Mouse (Mus musculus): ENCODE measurements at regions not wholly inside any gene's neighbourhood (a gene's known extent, or its start where the extent isn't known, plus 50 kb on each side); places are given as distances from the start of the nearest gene placed in this dataset.

DNA sequence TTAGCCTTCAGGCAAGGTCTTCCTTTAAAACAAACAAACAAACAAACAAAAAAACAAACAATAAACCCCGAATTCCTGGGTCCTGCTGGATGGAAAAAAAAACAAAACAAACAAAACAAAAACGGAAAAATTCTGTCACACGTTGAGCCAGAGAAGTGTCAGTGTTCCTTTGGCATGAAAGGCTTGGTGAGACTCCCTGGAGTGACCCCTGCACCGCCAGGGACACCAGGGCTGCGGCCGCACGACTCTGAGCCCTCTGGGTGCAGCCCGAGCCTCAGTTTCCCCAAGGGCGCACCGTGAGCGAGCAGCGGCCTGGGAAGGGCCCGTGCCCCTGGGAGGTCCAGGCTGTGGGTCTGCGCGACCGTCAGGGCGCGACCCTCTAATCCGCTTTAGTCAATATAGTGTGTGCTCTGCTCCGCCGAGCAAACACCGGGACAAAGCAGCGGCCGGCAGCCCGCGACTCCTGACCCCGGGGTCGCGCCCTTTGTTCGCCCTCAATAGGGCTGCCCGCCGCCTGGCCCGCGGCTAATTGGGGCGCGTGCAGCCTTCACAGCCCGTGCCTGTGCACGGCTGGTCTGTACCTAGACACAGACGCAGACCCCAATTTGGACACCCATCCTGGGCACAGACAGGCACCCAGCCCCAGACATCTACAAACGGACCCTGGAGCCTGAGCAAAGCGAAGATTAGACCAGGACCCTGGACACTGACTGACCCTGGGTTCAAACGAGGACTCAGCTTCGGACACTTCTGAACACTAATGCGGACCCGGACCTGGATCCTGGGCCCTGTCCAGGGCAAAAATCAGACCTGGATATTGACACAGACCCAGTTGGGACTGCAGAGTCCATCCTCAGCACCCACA lies 74.0 kb upstream of the Ppara start:
- DNase-seq (ENCODE audit: low spot score in 2 of 2) = no peak

DNA sequence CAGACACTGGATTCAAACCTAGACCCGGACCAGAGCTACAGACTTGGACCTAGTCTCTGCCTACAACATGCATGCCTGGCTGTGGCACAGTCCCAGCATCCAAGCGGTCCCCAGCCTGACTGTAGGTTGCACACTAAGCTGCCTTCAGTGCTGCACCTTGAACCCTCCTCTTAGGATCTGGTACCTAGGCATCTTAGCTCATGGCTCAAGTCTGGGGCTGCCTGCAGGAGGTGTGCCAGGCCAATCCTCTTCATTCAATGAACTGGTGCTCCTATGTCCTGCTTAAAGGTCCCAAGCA lies 73.4 kb upstream of the Ppara start:
- no peak for DNase-seq (ENCODE audit: low spot score in 2 of 2)

DNA sequence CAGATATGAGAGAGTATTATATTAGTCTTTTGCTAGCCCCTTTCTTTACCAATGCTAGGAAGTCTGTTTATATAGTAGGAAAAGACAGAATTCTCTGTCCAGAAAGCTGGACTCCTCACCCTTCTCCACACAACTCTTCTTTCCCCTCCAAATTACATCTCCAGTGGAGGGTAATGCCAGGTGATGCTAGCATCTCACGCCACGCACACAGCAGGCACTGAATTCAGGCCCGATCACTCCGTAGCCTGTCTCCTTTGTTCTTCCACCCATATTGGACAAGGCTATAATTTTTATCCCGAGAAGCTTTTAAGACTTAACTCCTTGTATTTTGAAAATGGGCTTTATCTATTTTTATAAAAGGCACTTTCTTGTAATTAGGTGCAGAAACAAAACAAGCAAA lies 73.0 kb upstream of the Ppara start:
- no peak for DNase-seq (ENCODE audit: low spot score in 2 of 2)

DNA sequence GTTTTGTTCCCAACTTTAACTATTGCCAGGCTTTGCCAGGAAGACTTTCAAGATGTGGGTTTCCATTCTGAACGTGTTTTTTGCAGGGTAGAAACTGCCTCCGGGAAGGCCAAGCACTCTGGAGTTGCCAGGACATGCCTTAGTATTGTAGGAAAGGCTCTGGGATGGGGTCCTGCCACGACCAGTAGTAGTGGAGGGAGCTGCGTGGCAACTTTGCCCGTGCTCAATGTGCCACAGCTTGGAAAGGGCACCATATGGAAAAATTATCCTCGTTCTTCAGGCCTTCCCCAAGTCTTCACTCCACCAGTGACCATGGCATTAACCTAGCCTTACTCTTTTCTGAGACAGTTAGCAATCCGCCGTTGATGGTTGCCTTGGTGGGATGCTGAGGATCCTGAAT lies 72.5 kb upstream of the Ppara start:
- DNase-seq (ENCODE audit: low spot score in 2 of 2) = no peak

DNA sequence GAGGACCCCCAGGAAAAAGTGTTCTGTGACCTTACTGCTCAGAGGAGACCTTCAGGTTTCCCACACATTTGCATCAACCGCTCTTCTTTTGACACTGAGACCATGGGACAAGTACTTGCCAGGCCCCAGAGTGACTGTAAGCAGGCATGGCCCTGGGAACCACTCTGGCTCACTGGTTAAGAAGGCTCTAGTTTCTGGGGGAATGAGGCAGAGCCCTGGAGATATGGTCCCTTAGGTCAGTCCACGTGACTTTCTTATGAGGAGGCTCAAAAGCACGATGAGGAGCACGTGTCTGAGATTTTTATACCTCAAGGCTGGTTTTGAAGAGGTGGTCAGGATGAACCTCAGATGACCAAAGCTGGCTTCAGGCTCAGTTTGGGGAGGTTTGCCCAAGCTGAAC lies 72.1 kb upstream of the Ppara start:
- DNase-seq (ENCODE audit: low spot score in 2 of 2) = no peak

DNA sequence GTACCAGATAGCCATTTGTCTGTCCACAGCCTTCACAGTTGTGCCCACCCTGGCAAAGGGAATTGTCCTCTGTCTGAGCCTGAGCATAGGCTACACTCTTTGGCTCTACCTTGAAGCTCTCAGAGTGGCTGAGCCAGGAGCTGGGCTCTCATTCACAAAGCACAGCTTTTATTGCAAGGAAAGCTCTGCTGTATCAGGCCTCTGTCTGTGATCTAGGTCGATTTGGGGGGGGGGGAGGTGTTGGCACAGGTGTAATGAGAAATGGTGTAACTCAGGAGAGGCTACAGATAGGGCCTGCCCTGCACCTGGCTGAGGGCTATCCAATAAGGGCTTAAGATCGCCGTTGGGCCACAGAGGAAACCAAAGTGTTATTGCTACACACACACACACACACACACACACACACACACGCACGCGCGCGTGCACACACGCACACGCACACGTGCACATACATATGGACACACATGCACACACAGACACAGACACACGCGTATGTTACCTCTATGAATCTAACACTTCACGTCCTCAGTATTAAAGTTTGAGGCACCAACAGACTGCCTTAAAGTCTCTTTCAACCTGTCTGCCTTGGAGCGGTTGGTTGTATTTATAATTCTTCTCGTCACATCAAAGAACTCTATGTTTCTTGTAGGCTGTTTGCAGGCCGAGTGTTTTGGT lies 70.9 kb upstream of the Ppara start:
- DNase-seq (ENCODE audit: low spot score in 2 of 2) = no peak

DNA sequence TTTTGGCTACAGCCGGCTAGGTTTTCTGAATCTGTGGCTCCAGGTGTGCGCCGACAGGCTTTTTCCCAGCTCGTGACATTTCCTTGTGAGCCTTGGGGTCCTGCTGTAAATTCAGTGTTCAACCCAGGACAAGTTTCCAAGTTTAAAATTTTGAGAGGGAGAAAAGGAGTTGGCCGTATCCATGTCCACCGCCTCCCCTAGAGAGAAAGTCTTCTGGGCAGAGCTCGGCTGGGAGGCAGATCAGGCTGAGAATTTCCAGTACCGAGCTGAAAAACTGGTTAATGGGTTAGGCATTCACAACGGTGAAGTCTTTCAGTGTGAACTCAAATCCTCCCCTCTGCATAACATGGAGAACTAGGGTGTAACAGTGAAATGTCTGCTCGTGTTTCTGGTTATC lies 70.4 kb upstream of the Ppara start:
- DNase-seq (ENCODE audit: low spot score in 2 of 2) = no peak

DNA sequence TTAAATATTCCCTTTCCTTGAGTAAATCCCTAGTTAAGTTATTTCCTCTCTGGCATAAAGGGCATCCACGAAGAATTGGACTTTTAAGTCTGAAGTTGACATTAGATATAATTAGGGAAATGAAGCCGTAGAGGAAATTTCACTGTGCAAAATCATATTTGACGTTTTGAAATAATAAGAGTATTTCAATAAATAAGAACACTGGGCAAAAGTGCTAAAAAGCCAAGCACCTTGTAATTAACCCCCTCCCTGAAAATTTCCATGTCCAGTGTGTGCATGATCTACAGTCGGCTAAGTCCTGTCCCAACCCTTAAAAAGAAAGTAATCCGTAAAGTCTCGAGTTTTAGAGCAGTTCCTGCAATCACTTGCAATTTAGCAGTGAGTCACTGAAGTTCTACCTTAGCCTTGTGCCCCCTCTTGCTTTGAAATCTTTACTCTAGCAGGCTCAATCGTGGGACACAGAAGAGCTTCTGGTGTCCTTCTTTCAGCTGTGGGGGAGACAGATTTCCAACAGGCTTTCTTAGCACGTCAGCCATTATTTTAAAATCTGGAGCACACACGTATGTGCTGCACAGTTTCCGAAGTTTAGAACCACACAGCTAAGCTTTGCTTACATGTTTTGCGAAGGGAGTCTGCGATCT lies 69.5 kb upstream of the Ppara start:
- DNase-seq (ENCODE audit: low spot score in 2 of 2) = no peak

DNA sequence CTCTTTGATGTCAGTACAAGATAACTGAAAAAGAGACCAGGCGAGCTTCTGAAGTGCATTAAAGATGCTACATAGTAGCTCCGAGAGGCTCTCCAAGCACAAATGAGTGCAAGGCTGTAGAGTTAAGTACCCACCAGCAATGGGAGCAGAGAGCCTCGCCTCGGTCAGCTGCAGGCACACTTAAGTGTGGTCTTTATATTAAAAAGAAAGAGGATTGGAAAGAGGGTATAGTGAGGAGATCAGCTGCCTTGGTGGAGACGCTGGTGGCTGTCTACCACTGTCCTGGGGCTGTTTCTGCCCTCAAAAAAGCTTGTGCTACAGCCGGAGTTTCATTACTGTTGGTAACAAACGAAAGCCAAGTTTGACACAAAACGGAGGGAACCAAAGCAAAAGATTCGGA lies 68.3 kb upstream of the Ppara start:
- no peak for DNase-seq (ENCODE audit: low spot score in 2 of 2)

DNA sequence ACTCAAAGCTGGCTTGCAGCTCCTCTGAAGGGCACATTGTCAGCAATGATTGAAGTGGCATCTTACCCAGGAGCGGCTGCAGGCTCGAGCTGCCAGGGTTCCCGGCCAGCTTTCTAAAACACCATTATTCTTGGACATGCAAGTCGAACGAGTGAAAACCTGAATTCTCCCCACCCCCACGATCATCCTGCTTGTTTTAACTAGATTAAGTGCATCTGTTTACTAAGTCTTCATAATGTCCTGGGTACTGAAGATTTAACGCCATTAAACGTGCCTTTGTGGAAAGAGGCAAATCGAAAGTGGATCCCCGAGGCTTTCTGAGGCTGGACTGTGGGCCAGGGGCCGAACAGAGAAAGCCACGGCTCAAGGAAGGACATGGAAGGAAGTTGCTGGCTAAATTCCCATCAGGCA lies 67.4 kb upstream of the Ppara start:
- peak in 1 of 2 experiments; percentile 58 for DNase-seq (ENCODE audit: low spot score in 2 of 2)

DNA sequence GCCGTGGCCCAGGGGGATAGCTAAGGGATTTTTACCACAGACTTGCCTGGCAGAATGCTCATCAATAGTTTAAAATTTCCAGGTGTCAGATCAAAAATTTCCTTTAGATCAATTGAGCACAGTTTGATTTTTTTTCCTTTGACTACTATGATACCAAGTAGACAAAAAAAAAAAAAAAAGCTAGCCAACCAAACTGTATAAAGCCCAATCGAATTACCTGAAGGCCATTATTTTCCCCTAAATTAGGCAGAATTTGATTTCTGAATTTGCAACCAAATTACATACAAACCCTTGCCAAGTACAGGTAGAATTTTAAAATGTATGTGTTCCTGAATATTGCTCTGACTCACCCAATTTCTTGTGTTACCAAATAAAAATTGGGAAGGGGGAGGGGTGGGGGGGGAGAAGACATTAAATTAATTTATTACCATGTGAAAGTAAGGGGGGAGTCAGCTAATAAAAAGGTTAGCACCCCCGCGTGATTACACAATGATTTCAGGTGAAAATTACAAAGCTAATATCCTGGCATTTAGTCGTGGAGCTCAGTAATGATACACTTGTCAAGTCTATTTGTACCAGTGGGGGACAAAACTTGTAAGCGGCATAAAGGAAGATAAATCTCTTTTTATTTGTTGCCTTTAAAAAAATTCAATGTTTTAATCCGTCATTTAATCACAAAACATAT lies 66.7 kb upstream of the Ppara start:
- no peak for DNase-seq (ENCODE audit: low spot score in 2 of 2)

DNA sequence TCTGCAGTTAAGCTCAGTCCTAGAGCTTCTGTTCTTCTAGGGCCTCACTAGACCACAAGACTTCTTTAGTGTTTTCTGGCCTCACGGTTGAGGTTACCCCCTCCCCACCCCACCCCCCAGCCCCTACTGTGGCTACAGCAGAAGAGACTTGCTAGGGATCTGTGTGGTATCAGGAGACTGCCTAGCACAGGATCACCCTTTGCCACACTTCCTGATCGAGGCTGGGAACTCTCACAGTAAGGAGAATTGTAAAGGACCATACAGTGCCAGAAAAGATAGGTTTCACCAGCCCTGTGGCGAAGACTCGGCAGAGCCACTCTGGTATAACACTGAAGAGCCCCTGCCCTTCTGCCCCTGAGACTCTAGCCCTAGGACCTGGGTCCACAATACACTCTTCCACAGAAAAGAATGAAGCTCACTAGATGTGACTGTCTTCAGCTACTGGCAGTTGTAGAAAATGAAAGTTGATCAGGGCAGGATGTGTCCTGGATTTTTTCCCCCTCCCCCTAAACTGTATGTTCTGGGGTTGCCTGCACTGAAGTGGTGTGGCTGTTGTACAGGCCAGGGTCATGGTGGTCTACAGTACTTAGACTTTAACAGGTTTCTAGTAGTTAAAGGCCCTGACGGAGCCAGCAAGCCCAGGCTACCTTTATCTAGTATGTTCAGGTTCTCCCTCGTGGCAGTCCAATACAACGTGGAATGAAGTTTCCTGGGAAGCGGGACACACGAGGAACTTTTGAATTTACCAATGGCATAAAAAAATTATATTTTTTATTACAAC lies 65.7 kb upstream of the Ppara start:
- DNase-seq (ENCODE audit: low spot score in 2 of 2) = no peak

DNA sequence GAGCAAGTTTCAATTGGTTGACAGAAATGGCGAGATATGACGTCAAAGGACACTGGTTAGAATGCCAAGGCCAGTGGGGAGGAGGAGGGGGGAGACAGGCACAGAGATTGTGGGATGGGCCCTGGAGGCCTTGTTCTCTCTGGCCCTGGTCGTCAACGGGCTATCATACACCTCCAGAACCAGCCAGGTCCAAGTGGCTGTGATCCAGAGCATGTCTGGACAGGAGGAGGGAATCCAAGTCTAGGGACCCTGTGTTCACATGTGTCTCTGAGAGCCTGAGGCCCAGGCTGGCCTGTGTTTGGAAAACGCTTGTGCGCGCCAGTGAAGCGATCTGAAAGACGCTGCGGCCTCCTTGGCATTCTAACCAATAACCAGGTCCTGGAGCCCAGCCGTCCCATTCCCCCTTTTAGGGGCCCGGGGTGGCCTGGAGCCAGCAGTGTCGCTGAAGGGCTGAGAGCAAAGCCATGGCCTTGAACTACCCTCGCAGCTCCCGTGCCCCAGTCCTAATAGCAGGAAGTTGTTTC lies 65.1 kb upstream of the Ppara start:
- peak; percentile 68 to 91 for DNase-seq (ENCODE audit: low spot score in 2 of 2)

DNA sequence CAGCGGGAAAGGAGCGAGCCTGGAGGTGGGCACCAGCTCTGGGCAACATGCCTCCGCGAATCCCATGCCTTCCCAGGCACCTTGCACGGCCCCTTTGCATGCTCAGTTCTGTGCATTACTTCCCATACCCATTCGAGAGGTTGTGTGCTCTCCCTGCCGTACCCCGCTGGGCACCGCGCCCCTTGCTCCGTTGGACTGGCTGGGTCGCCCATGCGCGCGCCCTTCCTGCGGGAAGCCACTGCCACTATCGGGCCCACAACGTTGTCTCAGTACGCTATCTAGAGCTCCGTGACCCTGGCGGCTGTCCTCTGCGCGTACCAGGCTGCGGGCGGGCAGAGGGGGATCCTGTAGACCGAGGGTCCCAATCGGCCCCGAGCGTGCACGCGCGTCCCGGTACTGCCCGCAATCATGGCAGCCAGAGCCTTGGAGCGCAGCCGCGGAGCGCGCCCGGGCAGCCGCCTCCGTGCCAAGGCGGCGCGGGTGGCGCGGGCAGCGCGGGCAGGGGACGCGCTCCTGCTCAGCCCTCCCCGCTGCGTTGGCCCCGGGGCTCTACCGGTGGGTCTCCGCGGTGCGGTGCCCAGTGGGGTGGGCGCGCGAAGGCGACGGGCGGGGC lies 64.5 kb upstream of the Ppara start:
- DNase-seq (ENCODE audit: low spot score in 2 of 2) = peak; percentile 56 to 84

DNA sequence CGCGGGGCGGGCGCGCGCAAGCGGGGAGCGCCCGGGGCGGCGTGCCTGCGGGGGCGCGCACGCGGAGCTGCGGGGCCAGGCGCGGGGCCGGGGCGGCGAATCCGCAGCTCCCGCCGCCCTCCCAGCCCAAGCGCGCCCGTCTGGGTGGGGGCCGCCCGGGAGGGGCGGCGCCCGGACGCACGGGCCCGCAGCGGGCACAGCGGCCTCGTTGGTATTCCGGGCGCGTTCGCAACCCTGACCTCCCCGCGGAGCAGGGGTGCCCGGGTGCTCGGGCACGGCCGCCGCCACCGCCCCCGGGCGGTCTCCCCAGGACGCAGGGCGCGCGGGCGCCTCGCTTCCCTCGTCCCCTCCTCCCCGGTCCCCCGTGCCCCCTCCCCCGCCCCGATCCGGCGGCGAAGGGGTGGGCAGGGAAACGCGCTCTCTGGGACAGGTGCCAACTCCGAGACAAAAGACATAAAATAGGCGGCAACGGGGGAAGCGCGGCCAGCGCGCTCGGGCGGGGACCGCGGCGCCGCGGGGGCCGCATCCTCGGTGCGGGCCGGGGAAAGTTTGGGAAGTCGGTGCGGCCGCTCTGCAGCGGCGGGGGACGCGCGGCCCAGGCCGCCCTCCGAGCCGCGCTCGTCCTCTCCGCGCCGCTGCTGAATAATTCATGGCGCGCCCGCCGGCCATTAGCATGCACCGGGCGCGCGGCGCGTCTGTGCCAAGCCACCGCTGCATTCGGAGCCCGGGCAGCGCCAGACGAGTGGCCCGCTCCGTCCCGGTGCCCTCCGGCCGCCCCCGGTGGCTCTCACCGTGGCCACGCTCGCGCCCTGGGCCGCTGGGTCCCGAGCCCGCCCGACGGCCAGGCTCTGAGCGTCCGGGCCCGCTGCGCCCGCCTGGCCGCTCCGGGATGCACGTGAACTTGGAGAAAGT lies 63.7 kb upstream of the Ppara start:
- peak; percentile 83 to 94 for DNase-seq (ENCODE audit: low spot score in 2 of 2)

DNA sequence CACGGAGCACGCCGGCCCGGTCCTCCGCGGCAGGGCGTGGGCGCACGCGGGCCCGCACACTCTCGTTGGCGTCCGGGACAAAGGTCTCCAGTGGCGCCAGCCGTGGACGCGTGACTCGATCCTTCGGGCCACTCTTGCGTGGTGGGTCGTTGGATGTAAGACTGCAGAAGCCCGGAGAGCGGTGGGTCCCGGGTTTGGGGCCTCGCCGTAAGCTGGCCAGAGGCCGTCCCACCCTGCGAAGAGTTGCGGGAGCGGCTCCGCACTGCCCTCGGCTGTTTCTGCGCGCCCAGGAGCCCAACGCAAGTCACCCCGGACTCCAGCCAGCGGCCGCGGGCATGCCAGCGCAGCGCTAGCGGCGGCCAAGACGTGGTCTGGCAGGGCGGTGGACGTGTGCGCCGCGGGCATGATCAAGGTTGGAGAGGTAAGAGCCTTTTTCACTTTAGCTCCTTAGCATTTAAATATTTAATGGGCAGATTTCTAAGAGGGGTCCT lies 63.0 kb upstream of the Ppara start:
- peak in 1 of 2 experiments; percentile 55 for DNase-seq (ENCODE audit: low spot score in 2 of 2)

DNA sequence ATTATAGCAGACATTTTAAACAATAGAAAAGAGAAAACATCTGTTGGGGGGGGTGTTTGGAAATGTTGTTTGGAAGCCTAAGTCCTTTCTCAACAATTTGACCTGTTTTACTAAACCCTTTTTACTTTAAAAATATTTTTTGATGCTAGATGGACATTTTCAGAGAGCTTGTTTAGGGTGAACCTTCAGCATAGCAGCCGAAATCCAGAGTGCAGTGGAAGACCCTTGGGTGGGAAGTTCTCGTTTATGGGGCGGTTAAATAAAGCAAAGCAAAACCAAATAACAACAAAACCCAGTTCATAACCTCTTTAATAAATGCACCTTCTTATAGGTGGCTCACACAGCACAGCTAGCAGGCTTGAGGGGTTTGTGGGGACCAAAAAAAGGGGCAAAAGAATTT lies 62.4 kb upstream of the Ppara start:
- DNase-seq (ENCODE audit: low spot score in 2 of 2) = no peak

DNA sequence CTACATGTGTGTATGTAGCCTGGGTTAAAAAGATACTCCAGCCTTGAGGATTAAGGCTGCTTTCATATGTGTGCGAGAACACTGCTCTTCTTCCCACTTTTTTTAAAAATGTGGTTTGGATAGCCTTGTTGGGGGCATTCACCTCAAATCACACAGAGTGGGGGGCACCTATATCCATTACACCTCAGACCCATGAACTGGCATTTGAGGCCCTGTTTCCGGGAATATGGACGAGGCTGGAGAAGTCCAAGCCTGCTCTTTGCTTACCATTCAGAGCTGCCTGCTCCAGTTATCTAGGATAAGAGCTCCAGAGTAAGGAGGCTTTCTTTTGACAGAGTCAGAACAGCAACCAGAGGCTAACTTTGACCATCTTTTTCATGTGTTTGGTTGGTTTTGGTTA lies 61.9 kb upstream of the Ppara start:
- DNase-seq (ENCODE audit: low spot score in 2 of 2) = no peak

DNA sequence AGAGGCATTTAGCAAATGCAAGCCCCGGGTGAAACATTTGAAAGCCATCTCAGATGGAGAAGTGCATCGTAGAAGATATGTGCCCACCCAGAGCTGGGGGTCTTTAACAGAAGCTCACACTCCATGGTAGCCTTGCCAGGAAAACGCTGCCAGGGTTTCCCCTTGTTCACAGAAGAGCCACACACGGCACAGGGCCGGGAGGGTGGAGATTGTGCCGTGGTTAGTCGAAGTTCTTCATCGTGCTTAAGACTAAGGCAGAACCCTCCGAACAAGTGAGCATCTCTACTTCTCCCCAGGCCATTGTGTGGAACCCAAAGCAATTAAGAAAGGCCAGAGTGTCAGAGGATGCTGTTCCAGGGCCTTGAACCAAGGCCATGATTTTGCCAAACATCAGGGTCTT lies 61.3 kb upstream of the Ppara start:
- no peak for DNase-seq (ENCODE audit: low spot score in 2 of 2)

All from cerebellum, postnatal 4 days (tissue).